Mouse (Mus musculus): ENCODE results near the gene Rilpl1.

DNA sequence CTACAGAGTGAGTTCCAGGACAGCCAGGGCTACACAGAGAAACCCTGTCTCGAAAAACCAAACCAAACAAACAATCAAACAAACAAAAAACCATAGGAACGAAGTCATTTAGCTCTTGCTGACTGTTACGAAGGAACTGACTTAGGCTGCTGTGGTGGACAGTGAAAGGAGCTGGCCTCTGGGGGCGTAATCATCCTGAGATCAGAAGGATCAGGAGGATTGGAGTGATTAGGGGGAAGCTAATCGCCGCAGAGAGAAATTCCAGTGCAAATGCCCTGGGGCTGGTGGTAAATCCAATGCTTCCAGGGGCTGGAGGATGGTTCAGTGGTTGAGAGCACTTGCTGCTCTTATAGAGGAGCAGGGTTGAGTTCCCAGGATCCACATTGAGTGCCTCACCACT is 22.4 kb upstream of the Rilpl1 start:
- TF ChIP-seq CTCF (IDR thresholded peaks at IDR 0.05; ENCODE audit: control insufficient read depth, insufficient read depth, insufficient replicate concordance, low read depth, low read length) (no peak), POLR2A (IDR thresholded peaks at IDR 0.05; ENCODE audit: control insufficient read depth, low read depth, low read length) (no peak)

Data from testis, adult 2 months (tissue).